Mouse (Mus musculus): ENCODE results near the gene Stk39. TPM values are rescaled to one million over a fixed set of nuclear protein-coding genes. Genes with fewer than 3 reads are reported as not detected.

Stk39 gene
- polyA plus RNA-seq, 1 experiment from 2014 or later: 24.0 TPM

DNA sequence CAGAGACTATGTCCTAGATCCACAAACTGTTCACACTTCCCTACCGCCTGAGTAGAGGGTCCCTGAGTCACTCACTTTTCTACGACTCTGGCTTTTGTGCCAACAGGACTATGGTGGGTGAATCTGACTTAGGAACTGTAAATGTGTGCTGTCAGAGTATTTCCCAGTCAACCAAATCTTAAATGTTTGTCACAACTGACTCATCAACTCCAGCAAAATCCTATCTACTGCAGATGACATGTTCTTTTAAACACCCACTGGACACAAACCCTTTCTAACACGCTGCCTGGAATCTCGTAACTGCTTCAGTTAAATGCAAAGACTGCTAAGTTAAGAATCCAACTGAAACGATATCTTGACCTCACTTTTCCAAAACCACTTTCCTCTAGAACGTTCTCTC lies 135.2 kb downstream of the Stk39 start:
- no peaks in the 10 kb centered on the region for H3K27me3 ChIP-seq (replicated peaks; ENCODE audit: control insufficient read depth, insufficient read depth, low read length)
- ATAC-seq: no peak

DNA sequence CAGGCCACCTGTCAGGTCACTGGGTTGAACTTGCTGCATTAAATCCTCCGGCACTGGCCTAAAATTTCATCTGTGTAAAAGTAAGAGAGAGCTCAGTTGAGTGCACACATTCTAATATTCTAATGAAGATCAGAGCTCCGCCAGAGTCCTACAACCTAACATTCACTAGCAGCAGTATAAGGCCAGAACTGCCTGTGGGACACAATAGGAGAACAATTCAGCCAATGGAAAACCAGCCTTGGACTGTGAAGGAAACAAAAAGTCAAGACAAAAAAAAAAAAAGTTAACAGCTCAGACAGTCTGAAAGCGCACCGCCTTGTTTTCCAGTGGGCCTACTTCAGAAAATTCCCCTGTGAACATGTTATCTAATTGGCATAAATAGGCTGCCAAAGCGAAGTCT lies 137.1 kb downstream of the Stk39 start:
- Histone ChIP-seq H3K27me3 (replicated peaks; ENCODE audit: control insufficient read depth, insufficient read depth, low read length) (no peaks in the 10 kb centered on the region), H3K36me3 (ENCODE audit: control insufficient read depth, insufficient read depth, low read length) (no peaks in the 10 kb centered on the region), H3K4me3 (ENCODE audit: low read depth, low read length) (no peak overlapping the region), H3K27ac (ENCODE audit: low read depth, low read length) (no peak overlapping the region), H3K9me3 (replicated peaks; ENCODE audit: control insufficient read depth, low read length) (no peaks in the 10 kb centered on the region), H3K4me2 (ENCODE audit: low read length) (no peak overlapping the region), H3K9ac (ENCODE audit: low read length) (no peak overlapping the region), H3K4me1 (ENCODE audit: control insufficient read depth, insufficient read depth, low read length) (no peaks in the 10 kb centered on the region)
- ATAC-seq: no peak
- no peak for DNase-seq (ENCODE audit: low spot score)
- 29% methylated on average over 5 of the region's 5 CpGs for WGBS

More for the DNA sequence above, 135.2 kb downstream of the Stk39 start:
- Histone ChIP-seq H3K36me3 (ENCODE audit: control insufficient read depth, insufficient read depth, low read length) (no peaks in the 10 kb centered on the region), H3K9ac (ENCODE audit: low read length) (no peak overlapping the region), H3K27ac (ENCODE audit: low read depth, low read length) (no peak overlapping the region), H3K4me1 (ENCODE audit: control insufficient read depth, insufficient read depth, low read length) (no peaks in the 10 kb centered on the region), H3K4me3 (ENCODE audit: low read depth, low read length) (no peak overlapping the region), H3K9me3 (replicated peaks; ENCODE audit: control insufficient read depth, low read length) (no peaks in the 10 kb centered on the region), H3K4me2 (ENCODE audit: low read length) (no peak overlapping the region)
- no peak for DNase-seq (ENCODE audit: low spot score)
- WGBS: 92% methylated on average over 6 of the region's 6 CpGs

DNA sequence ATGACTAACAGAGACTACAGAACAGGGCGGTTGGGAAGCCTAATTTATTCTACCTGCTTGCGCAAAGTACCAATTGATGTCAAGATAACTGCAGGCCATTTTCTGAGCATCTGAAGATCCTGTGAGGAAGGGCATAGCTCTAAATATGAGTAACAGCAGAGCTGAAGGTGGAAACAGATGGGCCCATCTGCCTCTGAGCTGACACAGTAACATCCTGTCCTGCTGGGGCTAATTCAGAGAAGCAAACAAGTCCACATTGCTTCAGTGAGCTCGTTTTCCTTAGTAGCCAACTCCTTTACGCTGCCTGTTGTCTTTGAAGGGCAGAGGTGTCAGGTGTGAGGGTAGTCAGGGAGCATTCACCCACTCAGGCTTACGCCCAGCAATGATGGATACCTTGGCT lies 146.8 kb downstream of the Stk39 start:
- Histone ChIP-seq H3K36me3 (ENCODE audit: control insufficient read depth, insufficient read depth, low read length) (no peaks in the 10 kb centered on the region), H3K9me3 (replicated peaks; ENCODE audit: control insufficient read depth, low read length) (no peaks in the 10 kb centered on the region), H3K4me2 (ENCODE audit: low read length) (no peak overlapping the region), H3K27me3 (replicated peaks; ENCODE audit: control insufficient read depth, insufficient read depth, low read length) (no peaks in the 10 kb centered on the region), H3K4me3 (ENCODE audit: low read depth, low read length) (no peak overlapping the region), H3K9ac (ENCODE audit: low read length) (no peak overlapping the region), H3K27ac (ENCODE audit: low read depth, low read length) (no peak overlapping the region), H3K4me1 (ENCODE audit: control insufficient read depth, insufficient read depth, low read length) (peaks cover 9% of the 10 kb centered on the region)
- DNase-seq (ENCODE audit: low spot score) (no peak), ATAC-seq (no peak)
- WGBS: 78% methylated on average over 5 of the region's 5 CpGs

DNA sequence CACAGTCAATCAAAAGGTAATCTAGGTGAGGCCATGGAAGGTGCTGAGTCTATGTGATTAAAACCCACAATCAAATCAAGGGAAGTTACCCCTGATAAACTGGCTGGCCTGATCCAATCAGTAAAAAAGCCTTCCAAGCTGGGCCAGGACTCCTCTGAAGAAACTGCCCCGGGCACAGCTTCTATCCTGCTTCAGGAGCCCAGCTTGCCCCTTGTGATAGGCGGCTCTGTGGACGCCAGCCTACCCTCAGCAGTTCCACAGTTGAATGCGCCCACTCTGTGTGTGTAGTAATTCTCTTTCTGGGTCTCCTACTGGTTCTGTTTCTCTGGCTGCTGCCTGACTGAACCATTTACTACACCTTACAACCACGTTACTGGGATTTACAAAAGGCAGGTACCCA lies 150.8 kb downstream of the Stk39 start:
- WGBS: 47% methylated on average over 5 of the region's 5 CpGs
- Histone ChIP-seq H3K27ac (ENCODE audit: low read depth, low read length) (no peak overlapping the region), H3K36me3 (ENCODE audit: control insufficient read depth, insufficient read depth, low read length) (no peaks in the 10 kb centered on the region), H3K27me3 (replicated peaks; ENCODE audit: control insufficient read depth, insufficient read depth, low read length) (no peaks in the 10 kb centered on the region), H3K9me3 (replicated peaks; ENCODE audit: control insufficient read depth, low read length) (no peaks in the 10 kb centered on the region), H3K4me2 (ENCODE audit: low read length) (no peak overlapping the region), H3K4me3 (ENCODE audit: low read depth, low read length) (no peak overlapping the region), H3K4me1 (ENCODE audit: control insufficient read depth, insufficient read depth, low read length) (peaks cover 15% of the 10 kb centered on the region), H3K9ac (ENCODE audit: low read length) (no peak overlapping the region)
- ATAC-seq (0 out of 2 replicates have a peak, but pooled peaks have one; percentile 4), DNase-seq (ENCODE audit: low spot score) (no peak)

DNA sequence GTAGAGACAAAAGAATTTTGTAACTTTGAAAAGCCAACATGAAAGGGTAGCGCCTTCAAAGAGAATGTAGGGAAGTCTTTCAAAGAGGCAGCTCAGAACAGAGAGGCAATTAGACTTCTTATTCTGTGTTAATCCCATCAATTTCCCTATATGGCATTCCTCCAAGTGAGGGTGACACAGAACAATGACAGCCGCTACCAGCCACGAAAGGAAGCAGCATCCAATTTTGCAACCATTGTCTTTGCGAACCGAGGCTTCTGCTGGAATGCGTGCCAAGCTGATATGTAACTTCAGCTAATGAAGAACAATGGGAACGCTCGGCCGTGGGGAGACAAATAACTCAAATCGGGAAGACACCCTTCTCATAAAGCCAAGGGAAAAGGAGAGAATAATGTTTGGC lies 151.4 kb downstream of the Stk39 start:
- Histone ChIP-seq H3K36me3 (ENCODE audit: control insufficient read depth, insufficient read depth, low read length) (no peaks in the 10 kb centered on the region), H3K4me1 (ENCODE audit: control insufficient read depth, insufficient read depth, low read length) (peaks cover 15% of the 10 kb centered on the region), H3K27me3 (replicated peaks; ENCODE audit: control insufficient read depth, insufficient read depth, low read length) (no peaks in the 10 kb centered on the region), H3K9ac (ENCODE audit: low read length) (no peak overlapping the region), H3K4me3 (ENCODE audit: low read depth, low read length) (no peak overlapping the region), H3K9me3 (replicated peaks; ENCODE audit: control insufficient read depth, low read length) (no peaks in the 10 kb centered on the region), H3K4me2 (ENCODE audit: low read length) (peak overlapping the region; percentile 24; the same call in 1 of the 2 replicates), H3K27ac (ENCODE audit: low read depth, low read length) (no peak overlapping the region)
- 6% methylated on average over 10 of the region's 10 CpGs for WGBS
- DNase-seq (ENCODE audit: low spot score): peak; percentile 85
- peak; percentile 68 for ATAC-seq

DNA sequence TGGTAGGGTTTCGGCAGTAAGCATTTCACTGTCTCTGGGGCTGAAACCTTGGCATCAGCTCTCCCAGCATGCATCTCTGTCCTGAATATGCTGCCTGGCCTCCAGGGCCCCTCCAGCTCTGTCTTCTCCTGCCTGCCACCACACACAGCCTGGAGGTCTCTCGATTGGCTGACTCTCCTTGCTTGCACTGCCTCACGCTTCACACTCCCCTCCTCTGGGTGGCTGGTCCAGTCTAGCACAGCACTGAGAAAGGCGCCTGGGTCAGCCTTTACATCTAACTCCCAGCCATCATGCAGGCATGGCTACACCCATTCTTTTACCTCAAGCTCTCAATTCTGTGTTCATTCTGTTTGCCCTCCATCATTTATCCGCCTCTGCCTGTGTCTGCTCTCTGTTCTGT lies 153.6 kb downstream of the Stk39 start:
- peak; percentile 75; the same call in 1 of the 2 replicates for ATAC-seq
- Histone ChIP-seq H3K4me1 (ENCODE audit: control insufficient read depth, insufficient read depth, low read length) (peaks cover 15% of the 10 kb centered on the region), H3K9ac (ENCODE audit: low read length) (no peak overlapping the region), H3K4me3 (ENCODE audit: low read depth, low read length) (no peak overlapping the region), H3K27ac (ENCODE audit: low read depth, low read length) (no peak overlapping the region), H3K36me3 (ENCODE audit: control insufficient read depth, insufficient read depth, low read length) (no peaks in the 10 kb centered on the region), H3K9me3 (replicated peaks; ENCODE audit: control insufficient read depth, low read length) (no peaks in the 10 kb centered on the region), H3K4me2 (ENCODE audit: low read length) (no peak overlapping the region), H3K27me3 (replicated peaks; ENCODE audit: control insufficient read depth, insufficient read depth, low read length) (no peaks in the 10 kb centered on the region)
- 40% methylated on average over 5 of the region's 5 CpGs for WGBS
- DNase-seq (ENCODE audit: low spot score): no peak

DNA sequence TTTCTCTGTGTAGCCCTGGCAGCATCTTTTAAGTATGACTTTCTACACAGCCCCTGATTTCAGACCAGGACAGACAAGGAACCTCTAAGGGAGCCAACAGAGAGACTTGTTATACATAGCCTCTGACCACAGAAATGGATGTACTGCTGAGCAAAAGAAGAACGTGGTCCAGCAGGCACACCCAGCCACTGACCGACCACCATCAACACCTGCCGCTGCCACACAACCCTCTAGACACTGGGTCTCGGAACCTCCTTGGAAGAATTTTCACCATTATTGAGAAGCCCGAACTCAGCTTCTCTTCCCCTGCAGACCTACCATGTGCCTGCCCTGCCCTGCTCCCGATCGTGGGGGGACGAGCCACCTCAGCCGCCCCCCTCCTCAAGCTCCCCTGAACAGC lies 154.2 kb downstream of the Stk39 start:
- no peak overlapping the region for H3K4me3 ChIP-seq (ENCODE audit: low read depth, low read length)
- no peak overlapping the region for H3K4me2 ChIP-seq (ENCODE audit: low read length)
- H3K27me3 ChIP-seq (replicated peaks; ENCODE audit: control insufficient read depth, insufficient read depth, low read length): no peaks in the 10 kb centered on the region
- DNase-seq (ENCODE audit: low spot score): no peak
- no peak for ATAC-seq
- H3K9me3 ChIP-seq (replicated peaks; ENCODE audit: control insufficient read depth, low read length): no peaks in the 10 kb centered on the region
- no peak overlapping the region for H3K27ac ChIP-seq (ENCODE audit: low read depth, low read length)
- 82% methylated on average over 9 of the region's 9 CpGs for WGBS
- no peaks in the 10 kb centered on the region for H3K36me3 ChIP-seq (ENCODE audit: control insufficient read depth, insufficient read depth, low read length)
- H3K4me1 ChIP-seq (ENCODE audit: control insufficient read depth, insufficient read depth, low read length): peaks cover 15% of the 10 kb centered on the region
- no peak overlapping the region for H3K9ac ChIP-seq (ENCODE audit: low read length)

DNA sequence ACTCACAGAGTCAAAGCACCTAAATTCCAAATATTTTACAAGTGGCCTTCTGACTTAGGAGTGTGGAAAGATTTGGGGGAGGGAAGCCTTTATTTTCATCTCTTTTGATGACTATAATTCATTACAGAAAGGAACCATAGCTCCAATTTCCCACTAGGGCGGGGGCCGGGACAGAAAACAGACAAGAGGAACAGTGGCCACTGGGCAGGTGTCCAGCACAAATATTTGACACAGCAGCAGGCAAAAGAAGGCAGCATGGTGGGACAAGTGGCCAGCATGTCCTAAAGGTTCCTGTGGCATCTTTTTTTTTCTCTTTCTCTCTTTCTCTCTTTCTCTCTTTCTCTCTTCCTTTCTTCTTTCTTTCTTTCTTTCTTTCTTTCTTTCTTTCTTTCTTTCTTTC lies 154.6 kb downstream of the Stk39 start:
- ATAC-seq (no peak), DNase-seq (ENCODE audit: low spot score) (no peak)
- no peak overlapping the region for H3K4me3 ChIP-seq (ENCODE audit: low read depth, low read length)
- H3K9me3 ChIP-seq (replicated peaks; ENCODE audit: control insufficient read depth, low read length): no peaks in the 10 kb centered on the region
- no peak overlapping the region for H3K27ac ChIP-seq (ENCODE audit: low read depth, low read length)
- H3K4me1 ChIP-seq (ENCODE audit: control insufficient read depth, insufficient read depth, low read length): peaks cover 15% of the 10 kb centered on the region
- H3K27me3 ChIP-seq (replicated peaks; ENCODE audit: control insufficient read depth, insufficient read depth, low read length): no peaks in the 10 kb centered on the region
- no peak overlapping the region for H3K9ac ChIP-seq (ENCODE audit: low read length)
- no peaks in the 10 kb centered on the region for H3K36me3 ChIP-seq (ENCODE audit: control insufficient read depth, insufficient read depth, low read length)
- H3K4me2 ChIP-seq (ENCODE audit: low read length): no peak overlapping the region
- 48% methylated on average over 2 of the region's 2 CpGs for WGBS

DNA sequence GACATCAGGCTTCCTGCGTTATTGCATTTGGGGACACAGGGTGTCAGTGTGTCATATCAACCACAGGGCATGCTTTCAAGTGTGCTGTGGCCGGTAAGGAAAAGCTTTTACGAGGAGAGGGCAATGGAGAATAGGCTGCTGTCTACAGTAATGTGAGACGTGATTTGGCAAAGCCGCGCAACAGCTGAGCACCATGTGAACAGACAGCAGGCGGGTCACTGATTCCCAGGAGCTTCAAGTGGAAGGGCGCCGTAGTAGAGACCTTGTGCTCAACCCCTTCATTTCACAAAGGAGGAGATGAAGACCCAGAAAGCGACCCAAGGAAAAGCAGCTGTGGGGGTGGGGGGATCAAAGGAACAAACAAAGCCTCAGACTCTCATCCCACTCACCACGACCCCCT lies 156.8 kb downstream of the Stk39 start:
- DNase-seq (ENCODE audit: low spot score) (peak; percentile 32), ATAC-seq (peak; percentile 56; the same call in 1 of the 2 replicates)
- Histone ChIP-seq H3K36me3 (ENCODE audit: control insufficient read depth, insufficient read depth, low read length) (no peaks in the 10 kb centered on the region), H3K4me2 (ENCODE audit: low read length) (no peak overlapping the region), H3K9ac (ENCODE audit: low read length) (no peak overlapping the region), H3K4me3 (ENCODE audit: low read depth, low read length) (no peak overlapping the region), H3K4me1 (ENCODE audit: control insufficient read depth, insufficient read depth, low read length) (peaks cover 6% of the 10 kb centered on the region), H3K27ac (ENCODE audit: low read depth, low read length) (no peak overlapping the region), H3K27me3 (replicated peaks; ENCODE audit: control insufficient read depth, insufficient read depth, low read length) (no peaks in the 10 kb centered on the region), H3K9me3 (replicated peaks; ENCODE audit: control insufficient read depth, low read length) (no peaks in the 10 kb centered on the region)
- WGBS: 68% methylated on average over 11 of the region's 11 CpGs

Data from forebrain, embryonic 14.5 days (tissue).